Mouse (Mus musculus): ENCODE measurements around the gene Asxl2.

Asxl2 gene

GRCm38 (mm10) chr12:3547506-3547905 lies 120.8 kb downstream of the Asxl2 start:
- no peak for DNase-seq

- no peak for DNase-seq
Observed at GRCm38 (mm10) chr12:3547911-3548310, 121.3 kb downstream of the Asxl2 start.

- DNase-seq, result peak; percentile 76
Observed at GRCm38 (mm10) chr12:3548582-3549211, 122.0 kb downstream of the Asxl2 start.

GRCm38 (mm10) chr12:3550280-3550679 lies 123.6 kb downstream of the Asxl2 start:
- DNase-seq, result no peak
